Comparison of ENCODE assay signal across 18 mouse cellular contexts in genomic region chr9:41705972-41706371, GRCm38 (mm10).
DNase-seq lines count a peak whose midpoint lies in the region; ATAC-seq and TF ChIP-seq lines count a peak whose summit lies in the region.
"Had no signal": no experiment of that assay in that cellular context is flagged by ENCODE, and none has a peak within 500 bp of the region (broad histone marks: within the 10 kb centered on the region; RNA-seq: fewer than 3 reads in every experiment).

No protein-coding gene starts in this region.

- no peak; the same call in 1 of the 2 replicates for TF ChIP-seq POLR2A in embryonic fibroblast, embryonic 13.5 days (IDR thresholded peaks at IDR 0.05; ENCODE audit: low read depth, low read length)

- no peak overlapping the region for H3K4me2 ChIP-seq in hindbrain, embryonic 12.5 days (replicated peaks)
- no peak overlapping the region for H3K4me2 ChIP-seq in hindbrain, embryonic 11.5 days (replicated peaks; ENCODE audit: low read depth, low read length)
- no peak overlapping the region for H3K4me2 ChIP-seq in stomach, embryonic 14.5 days (replicated peaks; ENCODE audit: low read depth, low read length)
- H3K4me2 ChIP-seq in stomach, postnatal 0 days (replicated peaks; ENCODE audit: low read depth), result no peak overlapping the region
- 0 out of 2 replicates have a peak overlapping the region, but pooled peaks have one; percentile 10 for H3K4me2 ChIP-seq in stomach, embryonic 16.5 days (ENCODE audit: low read depth, low read length)
- H3K4me2 ChIP-seq: neural tube, embryonic 13.5 days had no signal

- DNase-seq in hindbrain, embryonic 11.5 days (ENCODE audit: low spot score), result no peak
- no peak for DNase-seq in stomach, postnatal 0 days (ENCODE audit: low spot score)
- no peak for DNase-seq in cerebellum, adult 8-10 months
- no peak for DNase-seq in layer of hippocampus, postnatal 10 days (ENCODE audit: low spot score in 2 of 2)
- DNase-seq: cerebellum, adult 9-11 months; gastrocnemius, postnatal 25 days; heart, postnatal 36 days; liver; right cerebral cortex, postnatal 14 days; thymus, postnatal 4 days had no signal

- TF ChIP-seq EP300 in stomach, postnatal 0 days (optimal IDR thresholded peaks at IDR 0.05), result no peak

- no peaks in the 10 kb centered on the region for H3K27me3 ChIP-seq in hindbrain, embryonic 12.5 days
- no peaks in the 10 kb centered on the region for H3K27me3 ChIP-seq in hindbrain, embryonic 11.5 days (ENCODE audit: control insufficient read depth, insufficient read depth, low read length)
- H3K27me3 ChIP-seq in stomach, embryonic 14.5 days (ENCODE audit: control insufficient read depth, insufficient read depth, low read length), result no peaks in the 10 kb centered on the region
- no peaks in the 10 kb centered on the region for H3K27me3 ChIP-seq in stomach, postnatal 0 days (ENCODE audit: control insufficient read depth, insufficient read depth, low read length)
- no peaks in the 10 kb centered on the region for H3K27me3 ChIP-seq in stomach, embryonic 16.5 days (ENCODE audit: control insufficient read depth, insufficient read depth, low read length)
- H3K27me3 ChIP-seq: neural tube, embryonic 13.5 days had no signal

- H3K9me3 ChIP-seq in hindbrain, embryonic 12.5 days (replicated peaks), result no peaks in the 10 kb centered on the region
- H3K9me3 ChIP-seq in hindbrain, embryonic 11.5 days (ENCODE audit: control insufficient read depth, low read length), result no peaks in the 10 kb centered on the region
- H3K9me3 ChIP-seq in stomach, embryonic 14.5 days (ENCODE audit: control insufficient read depth, low read depth, low read length), result no peaks in the 10 kb centered on the region
- no peaks in the 10 kb centered on the region for H3K9me3 ChIP-seq in stomach, postnatal 0 days (ENCODE audit: control insufficient read depth, low read length)
- H3K9me3 ChIP-seq in stomach, embryonic 16.5 days (replicated peaks; ENCODE audit: control insufficient read depth, low read length), result no peaks in the 10 kb centered on the region
- H3K9me3 ChIP-seq: heart, embryonic 10.5 days; neural tube, embryonic 13.5 days had no signal

- no peak for ATAC-seq in hindbrain, embryonic 12.5 days (ENCODE audit: low FRiP score)
- ATAC-seq in hindbrain, embryonic 11.5 days (ENCODE audit: low FRiP score), result no peak
- ATAC-seq in stomach, embryonic 14.5 days (ENCODE audit: insufficient number of reproducible peaks, insufficient read depth, low FRiP score, low read depth), result no peak
- ATAC-seq in stomach, postnatal 0 days (ENCODE audit: low FRiP score, low TSS enrichment), result no peak
- no peak for ATAC-seq in stomach, embryonic 16.5 days (ENCODE audit: insufficient read depth, low FRiP score)

- H3K36me3 ChIP-seq in hindbrain, embryonic 12.5 days, result no peaks in the 10 kb centered on the region
- no peaks in the 10 kb centered on the region for H3K36me3 ChIP-seq in hindbrain, embryonic 11.5 days (ENCODE audit: control insufficient read depth, insufficient read depth, low read length)
- no peaks in the 10 kb centered on the region for H3K36me3 ChIP-seq in stomach, embryonic 14.5 days (ENCODE audit: control insufficient read depth, insufficient read depth, low read length)
- no peaks in the 10 kb centered on the region for H3K36me3 ChIP-seq in stomach, postnatal 0 days (ENCODE audit: control insufficient read depth, insufficient read depth, low read length)
- H3K36me3 ChIP-seq in stomach, embryonic 16.5 days (ENCODE audit: control insufficient read depth, insufficient read depth, low read length), result no peaks in the 10 kb centered on the region
- H3K36me3 ChIP-seq: heart, embryonic 10.5 days; neural tube, embryonic 13.5 days had no signal

- no peak for TF ChIP-seq CTCF in stomach, postnatal 0 days (IDR thresholded peaks at IDR 0.05; ENCODE audit: low read depth)
- TF ChIP-seq CTCF in embryonic fibroblast, embryonic 13.5 days (IDR thresholded peaks at IDR 0.05; ENCODE audit: borderline replicate concordance, insufficient read depth, low read length), result no peak

- H3K27ac ChIP-seq in hindbrain, embryonic 12.5 days, result peak overlapping the region; percentile 58; the same call in 1 of the 2 replicates
- no peak overlapping the region for H3K27ac ChIP-seq in hindbrain, embryonic 11.5 days (ENCODE audit: low read depth, low read length)
- peak overlapping the region; percentile 77 for H3K27ac ChIP-seq in stomach, embryonic 14.5 days (ENCODE audit: low read length)
- H3K27ac ChIP-seq in stomach, postnatal 0 days (replicated peaks), result no peak overlapping the region
- peak overlapping the region; percentile 97 for H3K27ac ChIP-seq in embryonic fibroblast, embryonic 13.5 days (ENCODE audit: insufficient read depth, low read length)
- peak overlapping the region; percentile 69 for H3K27ac ChIP-seq in stomach, embryonic 16.5 days (ENCODE audit: low read length)
- H3K27ac ChIP-seq: heart, embryonic 10.5 days; layer of hippocampus, adult 2 months; left cerebral cortex, adult 2 months; neural tube, embryonic 13.5 days had no signal

- H3K4me1 ChIP-seq in hindbrain, embryonic 12.5 days, result peaks cover 9% of the 10 kb centered on the region
- H3K4me1 ChIP-seq in hindbrain, embryonic 11.5 days (replicated peaks; ENCODE audit: control insufficient read depth, insufficient read depth, low read length), result no peaks in the 10 kb centered on the region
- H3K4me1 ChIP-seq in stomach, embryonic 14.5 days (ENCODE audit: control insufficient read depth, insufficient read depth, low read length), result no peaks in the 10 kb centered on the region
- peaks cover 2% of the 10 kb centered on the region; the same call in 1 of the 2 replicates for H3K4me1 ChIP-seq in stomach, postnatal 0 days (replicated peaks; ENCODE audit: control insufficient read depth, insufficient read depth)
- peaks cover 13% of the 10 kb centered on the region for H3K4me1 ChIP-seq in embryonic fibroblast, embryonic 13.5 days (ENCODE audit: control insufficient read depth, insufficient read depth, low read length)
- peaks cover 16% of the 10 kb centered on the region for H3K4me1 ChIP-seq in stomach, embryonic 16.5 days (ENCODE audit: control insufficient read depth, insufficient read depth, low read length)

- no peak overlapping the region for H3K9ac ChIP-seq in hindbrain, embryonic 12.5 days
- H3K9ac ChIP-seq in hindbrain, embryonic 11.5 days (ENCODE audit: low read depth, low read length), result no peak overlapping the region
- no peak overlapping the region for H3K9ac ChIP-seq in stomach, embryonic 14.5 days (replicated peaks; ENCODE audit: low read depth, low read length)
- no peak overlapping the region for H3K9ac ChIP-seq in stomach, postnatal 0 days (ENCODE audit: low read length)
- no peak overlapping the region for H3K9ac ChIP-seq in stomach, embryonic 16.5 days (ENCODE audit: low read length)
- H3K9ac ChIP-seq: neural tube, embryonic 13.5 days had no signal

- no peak overlapping the region for H3K4me3 ChIP-seq in hindbrain, embryonic 12.5 days
- H3K4me3 ChIP-seq in hindbrain, embryonic 11.5 days (ENCODE audit: low read depth, low read length), result no peak overlapping the region
- no peak overlapping the region for H3K4me3 ChIP-seq in stomach, embryonic 14.5 days (ENCODE audit: low read depth, low read length)
- no peak overlapping the region for H3K4me3 ChIP-seq in stomach, postnatal 0 days (ENCODE audit: low read depth, low read length)
- no peak overlapping the region for H3K4me3 ChIP-seq in embryonic fibroblast, embryonic 13.5 days (ENCODE audit: insufficient read depth, low read length)
- H3K4me3 ChIP-seq in stomach, embryonic 16.5 days (replicated peaks; ENCODE audit: low read length), result no peak overlapping the region
- H3K4me3 ChIP-seq: heart, embryonic 10.5 days; layer of hippocampus, adult 2 months; left cerebral cortex, adult 2 months; neural tube, embryonic 13.5 days had no signal

Comparison
In these comparisons a context has a peak if more than half of its experiments do, and no peak if none do; other contexts are left out.
1. H3K27ac ChIP-seq: peak in hindbrain, embryonic 12.5 days (single experiment), stomach, embryonic 14.5 days (single experiment), embryonic fibroblast, embryonic 13.5 days (single experiment) and stomach, embryonic 16.5 days (single experiment); none in hindbrain, embryonic 11.5 days (single experiment) and stomach, postnatal 0 days (single experiment).